Mouse (Mus musculus): ENCODE measurements at regions not wholly inside any gene's neighbourhood (a gene's known extent, or its start where the extent isn't known, plus 50 kb on each side); places are given as distances from the start of the nearest gene placed in this dataset.
A peak's percentile ranks its signal among the peaks of the same experiment; 100 is the strongest.

DNA sequence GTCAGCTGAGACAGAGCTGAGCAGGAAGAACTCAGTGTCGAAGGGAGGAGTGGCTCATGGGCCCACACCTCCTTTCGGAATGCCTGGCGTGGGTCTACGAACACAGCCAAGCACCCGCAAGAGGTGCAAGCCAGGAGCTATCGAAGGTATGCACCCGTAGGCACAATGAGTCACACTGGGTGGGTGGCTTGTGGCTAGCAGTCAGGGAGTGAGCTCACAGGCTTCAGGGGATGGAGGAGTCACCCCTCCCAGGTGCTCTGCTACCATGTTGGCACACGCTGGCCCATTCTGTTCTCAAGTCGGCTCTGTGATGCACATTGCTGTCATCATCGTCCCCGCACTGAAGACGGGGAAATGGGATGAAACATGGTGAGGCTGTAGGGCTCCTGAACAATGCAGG is 115.7 kb downstream of the Tle3 start:
- Histone ChIP-seq H3K4me2 (ENCODE audit: low read depth, low read length) (no peak overlapping the region), H3K36me3 (ENCODE audit: control insufficient read depth, insufficient read depth, low read length) (no peaks in the 10 kb centered on the region), H3K4me1 (ENCODE audit: control insufficient read depth, insufficient read depth, low read length) (no peaks in the 10 kb centered on the region), H3K9ac (ENCODE audit: low read depth, low read length) (no peak overlapping the region), H3K9me3 (ENCODE audit: control insufficient read depth, low read length) (no peaks in the 10 kb centered on the region), H3K27me3 (replicated peaks; ENCODE audit: control insufficient read depth, insufficient read depth, low read length) (peaks cover 3% of the 10 kb centered on the region; the same call in 1 of the 2 replicates), H3K27ac (replicated peaks; ENCODE audit: low read depth, low read length) (no peak overlapping the region), H3K4me3 (ENCODE audit: low read depth, low read length) (no peak overlapping the region)
- DNase-seq (ENCODE audit: low spot score) (no peak), ATAC-seq (ENCODE audit: low read depth) (no peak)
- WGBS: 89% methylated on average over 12 of the region's 12 CpGs

DNA sequence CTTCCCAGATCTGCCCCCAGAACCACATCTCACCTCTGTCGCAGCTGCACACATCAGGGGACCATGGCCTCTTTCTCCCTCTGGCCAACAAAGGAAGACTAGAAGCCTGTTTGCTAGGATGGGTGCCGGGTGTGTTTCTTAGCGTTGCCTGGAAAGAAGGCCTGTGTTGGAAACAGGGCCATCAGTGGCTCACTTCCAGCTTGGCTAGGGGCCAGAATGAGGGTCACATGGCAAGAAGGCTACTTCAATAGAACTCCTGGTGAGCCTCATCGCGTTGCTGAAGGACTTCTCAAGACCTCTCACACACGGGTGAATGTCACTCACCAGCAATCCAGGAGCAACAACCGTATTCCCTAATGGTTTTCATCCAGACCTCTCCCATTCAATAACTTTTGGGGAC is 115.0 kb downstream of the Tle3 start:
- H3K27me3 ChIP-seq (replicated peaks; ENCODE audit: control insufficient read depth, insufficient read depth, low read length): peaks cover 3% of the 10 kb centered on the region; the same call in 1 of the 2 replicates
- H3K4me1 ChIP-seq (ENCODE audit: control insufficient read depth, insufficient read depth, low read length): no peaks in the 10 kb centered on the region
- H3K27ac ChIP-seq (replicated peaks; ENCODE audit: low read depth, low read length): no peak overlapping the region
- H3K36me3 ChIP-seq (ENCODE audit: control insufficient read depth, insufficient read depth, low read length): no peaks in the 10 kb centered on the region
- WGBS: 80% methylated on average over 7 of the region's 7 CpGs
- no peak overlapping the region for H3K4me3 ChIP-seq (ENCODE audit: low read depth, low read length)
- DNase-seq (ENCODE audit: low spot score) (no peak), ATAC-seq (ENCODE audit: low read depth) (no peak)
- no peaks in the 10 kb centered on the region for H3K9me3 ChIP-seq (ENCODE audit: control insufficient read depth, low read length)
- H3K4me2 ChIP-seq (ENCODE audit: low read depth, low read length): no peak overlapping the region
- H3K9ac ChIP-seq (ENCODE audit: low read depth, low read length): no peak overlapping the region

DNA sequence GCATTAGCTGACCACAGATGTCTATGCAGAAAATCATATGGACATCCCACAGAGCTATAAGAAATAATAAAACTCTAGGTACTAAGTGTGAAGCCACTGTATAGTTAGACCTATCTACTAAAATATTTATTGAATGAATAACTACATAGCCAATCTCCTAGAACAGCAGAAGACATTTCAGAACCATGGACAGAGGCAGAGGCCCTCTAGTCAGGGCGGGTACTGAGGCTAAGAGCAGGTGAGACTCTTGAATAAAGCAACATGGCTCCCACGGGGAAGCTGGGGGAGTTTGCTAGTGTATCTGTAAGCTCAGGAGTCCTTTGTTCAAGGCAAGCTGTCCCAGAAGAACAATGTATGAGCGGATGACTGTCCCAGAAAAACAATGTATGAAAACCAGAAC is 112.2 kb downstream of the Tle3 start:
- no peaks in the 10 kb centered on the region for H3K36me3 ChIP-seq (ENCODE audit: control insufficient read depth, insufficient read depth, low read length)
- ATAC-seq (ENCODE audit: low read depth) (no peak), DNase-seq (ENCODE audit: low spot score) (peak; percentile 76)
- 19% methylated on average over 3 of the region's 3 CpGs for WGBS
- H3K27me3 ChIP-seq (replicated peaks; ENCODE audit: control insufficient read depth, insufficient read depth, low read length): no peaks in the 10 kb centered on the region
- H3K9me3 ChIP-seq (ENCODE audit: control insufficient read depth, low read length): no peaks in the 10 kb centered on the region
- H3K27ac ChIP-seq (replicated peaks; ENCODE audit: low read depth, low read length): no peak overlapping the region
- no peak overlapping the region for H3K9ac ChIP-seq (ENCODE audit: low read depth, low read length)
- no peak overlapping the region for H3K4me2 ChIP-seq (ENCODE audit: low read depth, low read length)
- no peak overlapping the region for H3K4me3 ChIP-seq (ENCODE audit: low read depth, low read length)
- no peaks in the 10 kb centered on the region for H3K4me1 ChIP-seq (ENCODE audit: control insufficient read depth, insufficient read depth, low read length)

DNA sequence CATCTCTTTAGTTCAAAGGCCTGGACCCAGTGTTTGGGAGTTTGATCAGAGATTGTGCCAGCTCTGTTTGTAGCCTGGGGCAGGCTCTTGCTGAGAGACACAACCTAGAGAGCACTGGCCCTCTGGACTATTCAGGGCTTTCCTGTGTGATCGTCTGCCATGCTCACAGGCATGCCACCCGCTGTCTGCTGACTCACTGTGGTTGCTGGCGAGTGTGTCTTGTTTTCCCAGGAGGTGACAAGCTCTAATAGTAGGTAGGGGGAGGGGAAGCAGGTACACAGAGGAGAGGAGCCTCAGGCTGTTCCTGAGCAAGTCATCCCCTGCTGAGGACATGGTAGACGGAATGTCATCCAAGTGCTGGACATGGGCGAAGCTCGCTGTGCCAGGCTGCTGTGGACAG is 107.5 kb downstream of the Tle3 start:
- H3K27me3 ChIP-seq (replicated peaks; ENCODE audit: control insufficient read depth, insufficient read depth, low read length): no peaks in the 10 kb centered on the region
- no peaks in the 10 kb centered on the region for H3K9me3 ChIP-seq (ENCODE audit: control insufficient read depth, low read length)
- WGBS: 41% methylated on average over 6 of the region's 6 CpGs
- H3K4me1 ChIP-seq (ENCODE audit: control insufficient read depth, insufficient read depth, low read length): no peaks in the 10 kb centered on the region
- no peak overlapping the region for H3K27ac ChIP-seq (replicated peaks; ENCODE audit: low read depth, low read length)
- ATAC-seq (ENCODE audit: low read depth) (no peak), DNase-seq (ENCODE audit: low spot score) (no peak)
- no peak overlapping the region for H3K4me2 ChIP-seq (ENCODE audit: low read depth, low read length)
- H3K36me3 ChIP-seq (ENCODE audit: control insufficient read depth, insufficient read depth, low read length): no peaks in the 10 kb centered on the region
- no peak overlapping the region for H3K9ac ChIP-seq (ENCODE audit: low read depth, low read length)
- H3K4me3 ChIP-seq (ENCODE audit: low read depth, low read length): no peak overlapping the region

GRCm38 (mm10) chr9:61478862-61479261 is 106.7 kb downstream of the Tle3 start:
- no peaks in the 10 kb centered on the region for H3K27me3 ChIP-seq (replicated peaks; ENCODE audit: control insufficient read depth, insufficient read depth, low read length)
- no peak overlapping the region for H3K4me3 ChIP-seq (ENCODE audit: low read depth, low read length)
- no peak overlapping the region for H3K9ac ChIP-seq (ENCODE audit: low read depth, low read length)
- no peak overlapping the region for H3K4me2 ChIP-seq (ENCODE audit: low read depth, low read length)
- no peaks in the 10 kb centered on the region for H3K4me1 ChIP-seq (ENCODE audit: control insufficient read depth, insufficient read depth, low read length)
- no peak overlapping the region for H3K27ac ChIP-seq (replicated peaks; ENCODE audit: low read depth, low read length)
- ATAC-seq (ENCODE audit: low read depth) (peak; percentile 60; the same call in 1 of the 2 replicates), DNase-seq (ENCODE audit: low spot score) (peak; percentile 50)
- 23% methylated on average over 9 of the region's 9 CpGs for WGBS
- H3K9me3 ChIP-seq (ENCODE audit: control insufficient read depth, low read length): no peaks in the 10 kb centered on the region
- H3K36me3 ChIP-seq (ENCODE audit: control insufficient read depth, insufficient read depth, low read length): no peaks in the 10 kb centered on the region

DNA sequence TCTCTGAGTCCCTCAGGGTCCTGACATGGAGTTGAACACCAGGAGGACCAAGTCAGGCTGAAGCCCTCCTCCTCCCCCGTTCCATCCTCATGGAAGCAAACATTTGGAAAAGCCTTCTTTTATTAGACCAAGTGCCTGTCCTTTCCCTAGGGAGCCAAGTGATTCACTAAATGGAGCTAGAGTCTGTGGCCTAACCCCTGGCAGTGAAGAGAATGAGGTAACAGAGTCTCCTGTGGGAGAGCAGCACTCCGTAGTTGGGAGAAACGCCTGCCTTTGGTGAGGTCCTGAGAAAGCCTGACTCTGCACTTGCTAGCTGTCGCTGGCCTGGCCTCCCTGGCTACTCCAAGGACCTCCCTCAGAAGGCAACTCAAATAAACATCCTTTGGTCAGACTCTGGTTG is 104.2 kb downstream of the Tle3 start:
- no peaks in the 10 kb centered on the region for H3K36me3 ChIP-seq (ENCODE audit: control insufficient read depth, insufficient read depth, low read length)
- no peaks in the 10 kb centered on the region for H3K9me3 ChIP-seq (ENCODE audit: control insufficient read depth, low read length)
- H3K4me1 ChIP-seq (ENCODE audit: control insufficient read depth, insufficient read depth, low read length): no peaks in the 10 kb centered on the region
- no peak overlapping the region for H3K27ac ChIP-seq (replicated peaks; ENCODE audit: low read depth, low read length)
- no peak overlapping the region for H3K4me2 ChIP-seq (ENCODE audit: low read depth, low read length)
- DNase-seq (ENCODE audit: low spot score) (no peak), ATAC-seq (ENCODE audit: low read depth) (no peak)
- H3K9ac ChIP-seq (ENCODE audit: low read depth, low read length): no peak overlapping the region
- 59% methylated on average over 4 of the region's 4 CpGs for WGBS
- no peaks in the 10 kb centered on the region for H3K27me3 ChIP-seq (replicated peaks; ENCODE audit: control insufficient read depth, insufficient read depth, low read length)
- no peak overlapping the region for H3K4me3 ChIP-seq (ENCODE audit: low read depth, low read length)

- H3K9ac ChIP-seq (ENCODE audit: low read depth, low read length): no peak overlapping the region
- H3K4me1 ChIP-seq (ENCODE audit: control insufficient read depth, insufficient read depth, low read length): peaks cover 10% of the 10 kb centered on the region; the same call in 1 of the 2 replicates
- H3K27me3 ChIP-seq (replicated peaks; ENCODE audit: control insufficient read depth, insufficient read depth, low read length): no peaks in the 10 kb centered on the region
- DNase-seq (ENCODE audit: low spot score) (no peak), ATAC-seq (ENCODE audit: low read depth) (no peak)
- no peak overlapping the region for H3K4me3 ChIP-seq (ENCODE audit: low read depth, low read length)
- no peak overlapping the region for H3K27ac ChIP-seq (replicated peaks; ENCODE audit: low read depth, low read length)
- H3K9me3 ChIP-seq (ENCODE audit: control insufficient read depth, low read length): peaks cover 2% of the 10 kb centered on the region; the same call in 1 of the 2 replicates
- WGBS: 44% methylated on average over 6 of the region's 6 CpGs
- H3K36me3 ChIP-seq (ENCODE audit: control insufficient read depth, insufficient read depth, low read length): no peaks in the 10 kb centered on the region
- H3K4me2 ChIP-seq (ENCODE audit: low read depth, low read length): no peak overlapping the region
These were observed 98.8 kb downstream of the Tle3 start for GRCm38 (mm10) chr9:61470815-61471505.

DNA sequence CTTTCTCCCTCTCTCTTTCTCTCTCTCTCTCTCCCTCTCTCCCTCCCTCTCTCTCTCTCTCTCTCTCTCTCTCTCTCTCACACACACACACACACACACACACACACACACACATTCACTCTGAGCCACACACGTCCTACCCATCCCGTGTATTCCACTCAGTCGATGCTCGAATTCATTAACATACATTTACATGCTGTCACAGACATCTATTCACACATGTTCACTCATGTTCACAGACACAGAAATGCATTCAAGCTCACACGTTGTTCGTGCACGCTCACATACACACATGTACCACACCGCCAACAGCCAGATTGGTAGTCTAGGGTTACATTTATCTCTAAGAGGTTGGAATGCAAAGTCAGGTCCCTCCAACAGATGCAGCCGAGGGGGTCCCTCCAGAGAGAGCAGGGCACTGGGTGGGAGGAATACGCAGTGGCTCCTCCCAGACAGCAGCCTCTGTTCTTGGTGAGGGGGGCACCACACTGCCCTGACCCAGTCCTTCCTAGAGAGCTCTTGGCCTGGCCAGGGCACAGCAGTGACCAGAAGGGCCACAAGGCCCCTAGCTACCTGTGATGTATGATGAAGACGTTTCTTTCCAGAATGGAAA is 96.8 kb downstream of the Tle3 start:
- ATAC-seq (ENCODE audit: low read depth): no peak
- peaks cover 10% of the 10 kb centered on the region; the same call in 1 of the 2 replicates for H3K4me1 ChIP-seq (ENCODE audit: control insufficient read depth, insufficient read depth, low read length)
- H3K4me3 ChIP-seq (ENCODE audit: low read depth, low read length): no peak overlapping the region
- no peaks in the 10 kb centered on the region for H3K36me3 ChIP-seq (ENCODE audit: control insufficient read depth, insufficient read depth, low read length)
- no peak overlapping the region for H3K9ac ChIP-seq (ENCODE audit: low read depth, low read length)
- H3K4me2 ChIP-seq (ENCODE audit: low read depth, low read length): no peak overlapping the region
- peaks cover 12% of the 10 kb centered on the region; the same call in 1 of the 2 replicates for H3K9me3 ChIP-seq (ENCODE audit: control insufficient read depth, low read length)
- no peaks in the 10 kb centered on the region for H3K27me3 ChIP-seq (replicated peaks; ENCODE audit: control insufficient read depth, insufficient read depth, low read length)
- WGBS: 46% methylated on average over 11 of the region's 11 CpGs
- no peak overlapping the region for H3K27ac ChIP-seq (replicated peaks; ENCODE audit: low read depth, low read length)
- DNase-seq (ENCODE audit: low spot score): no peak
